Mouse (Mus musculus) liver, adult 2 months (tissue): ENCODE results near the gene Zdhhc9.
A peak's percentile ranks its signal among the peaks of the same experiment; 100 is the strongest.

Experiments used
- CTCF ChIP-seq: fragments of 200-500 bp; IDR thresholded peaks from 2 replicates; pipeline ENCODE4 v1.5.1; 2011; ENCODE audit warnings: low read depth, low read length, control low read depth
- POLR2A ChIP-seq: fragments of 200-500 bp; IDR thresholded peaks from 2 replicates; pipeline ENCODE4 v1.6.1; 2011; ENCODE audit warnings: low read length, control low read depth; ENCODE audit not compliant: insufficient read depth; ENCODE audit errors: extremely low read depth

DNA sequence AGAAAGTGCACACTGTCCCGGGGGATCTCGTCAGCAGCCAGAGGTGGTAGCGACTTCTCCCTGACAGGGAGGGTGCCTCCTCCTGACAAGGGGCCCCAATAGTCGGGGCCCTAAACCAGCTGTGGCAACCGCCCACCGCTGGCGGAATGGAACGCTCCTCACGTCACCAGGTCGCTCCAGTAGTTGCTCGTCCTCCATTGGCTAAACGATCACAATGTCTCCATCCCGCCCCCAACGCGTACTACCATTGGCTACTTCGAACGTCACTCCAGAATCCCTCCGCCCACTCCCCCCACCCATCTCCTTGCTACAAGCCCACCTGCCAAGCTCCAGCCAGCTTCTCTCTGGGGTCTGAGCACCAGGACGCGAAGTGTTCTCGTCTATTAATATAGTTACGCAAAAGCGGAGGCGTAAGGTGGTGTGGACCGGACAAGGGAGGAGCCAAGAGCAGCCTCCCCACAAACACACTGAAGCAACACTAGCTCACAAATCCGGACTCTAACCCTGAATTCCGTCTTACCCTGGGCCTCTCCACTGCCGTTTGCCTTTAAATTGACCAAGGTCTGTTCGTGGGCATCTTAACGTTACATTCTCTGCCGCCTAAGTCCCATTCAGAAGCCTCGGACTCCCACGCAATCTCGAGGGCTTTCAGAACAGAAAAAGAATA is at the start of gene Zdhhc9:
- no peak for TF ChIP-seq CTCF
- TF ChIP-seq POLR2A, result peak; percentile 73
